Mouse (Mus musculus) ES-Bruce4 (cell line): Measurements from ENCODE around the gene Gns.

Experiments
- CTCF ChIP-seq: IDR thresholded peaks from one replicate; pipeline ENCODE4 v1.8.1; 2011; ENCODE audit warnings: low read depth, low read length
- EP300 ChIP-seq: IDR thresholded peaks from 2 replicates; pipeline ENCODE4 v1.6.1; 2011; ENCODE audit warnings: low read depth, low read length; ENCODE audit not compliant: insufficient read depth

DNA sequence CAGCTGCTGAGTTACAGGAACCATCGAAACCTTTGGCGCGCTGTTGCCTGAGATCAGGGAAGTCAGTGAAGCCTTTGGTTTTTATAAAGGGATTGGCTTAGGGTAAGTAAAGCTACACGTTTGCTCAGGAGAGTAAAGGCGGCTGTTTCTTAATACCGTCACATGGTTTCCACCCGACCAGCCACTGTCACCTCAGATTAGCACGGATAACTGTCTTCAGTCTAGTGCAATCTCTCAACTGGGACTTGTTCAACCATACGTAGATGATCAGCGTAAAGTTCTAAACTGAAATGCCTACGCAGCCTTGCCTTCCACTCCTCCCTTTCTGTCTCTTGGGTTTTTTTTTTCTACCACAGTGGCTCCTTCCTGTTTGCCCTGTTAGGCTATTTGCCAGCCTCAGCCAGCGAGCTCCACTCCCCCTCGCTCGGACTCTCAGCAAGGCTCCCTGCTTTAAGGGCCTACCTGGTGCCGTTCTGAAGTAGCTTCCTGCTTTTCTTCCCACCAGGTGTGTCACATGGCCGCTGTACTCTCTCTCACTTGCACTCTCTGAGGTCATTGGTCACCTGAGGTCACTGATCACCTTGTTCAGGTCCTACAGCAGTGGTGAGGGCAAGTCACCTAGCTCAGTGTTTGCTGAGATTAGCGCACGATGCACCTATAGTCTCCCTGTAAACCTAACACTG is 4.0 kb downstream of the Gns start:
- TF ChIP-seq CTCF: no peak
- TF ChIP-seq EP300: no peak
